Mouse (Mus musculus): Measurements from ENCODE around the gene Kcnf1. TPM values are rescaled to one million over a fixed set of nuclear protein-coding genes. Genes with fewer than 3 reads are reported as not detected.

Gene Kcnf1
- polyA plus RNA-seq, 1 experiment from 2014 or later, result 0.31 TPM

- Histone ChIP-seq H3K27ac (ENCODE audit: low read depth, low read length) (no peak overlapping the region), H3K9ac (ENCODE audit: low read length) (no peak overlapping the region), H3K4me1 (ENCODE audit: control insufficient read depth, insufficient read depth, low read length) (0 out of 2 replicates have a peak, but pooled peaks cover 3% of the 10 kb centered on the region), H3K27me3 (ENCODE audit: control insufficient read depth, insufficient read depth, low read length) (no peaks in the 10 kb centered on the region), H3K4me3 (ENCODE audit: low read depth, low read length) (no peak overlapping the region), H3K36me3 (ENCODE audit: control insufficient read depth, insufficient read depth, low read length) (no peaks in the 10 kb centered on the region), H3K9me3 (ENCODE audit: control insufficient read depth, low read length) (no peaks in the 10 kb centered on the region), H3K4me2 (no peak overlapping the region)
- DNase-seq (ENCODE audit: low spot score, missing footprints), result no peak
- 93% methylated on average over 5 of the region's 5 CpGs for WGBS
- ATAC-seq (ENCODE audit: low FRiP score), result no peak
Observed at GRCm38 (mm10) chr12:17198621-17199020, 21.9 kb upstream of the Kcnf1 start.

GRCm38 (mm10) chr12:17194140-17194539 is 17.5 kb upstream of the Kcnf1 start:
- no peaks in the 10 kb centered on the region for H3K4me1 ChIP-seq (ENCODE audit: control insufficient read depth, insufficient read depth, low read length)
- H3K27ac ChIP-seq (ENCODE audit: low read depth, low read length), result no peak overlapping the region
- H3K4me3 ChIP-seq (ENCODE audit: low read depth, low read length), result no peak overlapping the region
- WGBS, result 96% methylated on average over 6 of the region's 6 CpGs
- H3K27me3 ChIP-seq (ENCODE audit: control insufficient read depth, insufficient read depth, low read length), result no peaks in the 10 kb centered on the region
- no peaks in the 10 kb centered on the region for H3K9me3 ChIP-seq (ENCODE audit: control insufficient read depth, low read length)
- no peak overlapping the region for H3K4me2 ChIP-seq
- no peaks in the 10 kb centered on the region for H3K36me3 ChIP-seq (ENCODE audit: control insufficient read depth, insufficient read depth, low read length)
- DNase-seq (ENCODE audit: low spot score, missing footprints) (no peak), ATAC-seq (ENCODE audit: low FRiP score) (no peak)
- no peak overlapping the region for H3K9ac ChIP-seq (ENCODE audit: low read length)

- 82% methylated on average over 1 of the region's 1 CpGs for WGBS
- Histone ChIP-seq H3K27me3 (ENCODE audit: control insufficient read depth, insufficient read depth, low read length) (no peaks in the 10 kb centered on the region), H3K4me2 (no peak overlapping the region), H3K27ac (ENCODE audit: low read depth, low read length) (no peak overlapping the region), H3K9me3 (ENCODE audit: control insufficient read depth, low read length) (no peaks in the 10 kb centered on the region), H3K4me1 (ENCODE audit: control insufficient read depth, insufficient read depth, low read length) (no peaks in the 10 kb centered on the region), H3K36me3 (ENCODE audit: control insufficient read depth, insufficient read depth, low read length) (no peaks in the 10 kb centered on the region), H3K9ac (ENCODE audit: low read length) (no peak overlapping the region), H3K4me3 (ENCODE audit: low read depth, low read length) (no peak overlapping the region)
- ATAC-seq (ENCODE audit: low FRiP score) (no peak), DNase-seq (ENCODE audit: low spot score, missing footprints) (no peak)
Observed at GRCm38 (mm10) chr12:17193311-17193710, 16.6 kb upstream of the Kcnf1 start.

GRCm38 (mm10) chr12:17192887-17193286 is 16.2 kb upstream of the Kcnf1 start:
- H3K27ac ChIP-seq (ENCODE audit: low read depth, low read length), result no peak overlapping the region
- no peaks in the 10 kb centered on the region for H3K27me3 ChIP-seq (ENCODE audit: control insufficient read depth, insufficient read depth, low read length)
- H3K36me3 ChIP-seq (ENCODE audit: control insufficient read depth, insufficient read depth, low read length), result no peaks in the 10 kb centered on the region
- WGBS, result 91% methylated on average over 2 of the region's 2 CpGs
- no peaks in the 10 kb centered on the region for H3K9me3 ChIP-seq (ENCODE audit: control insufficient read depth, low read length)
- DNase-seq (ENCODE audit: low spot score, missing footprints) (no peak), ATAC-seq (ENCODE audit: low FRiP score) (no peak)
- H3K4me1 ChIP-seq (ENCODE audit: control insufficient read depth, insufficient read depth, low read length), result no peaks in the 10 kb centered on the region
- no peak overlapping the region for H3K9ac ChIP-seq (ENCODE audit: low read length)
- no peak overlapping the region for H3K4me3 ChIP-seq (ENCODE audit: low read depth, low read length)
- H3K4me2 ChIP-seq, result no peak overlapping the region

GRCm38 (mm10) chr12:17184303-17184775 is 7.7 kb upstream of the Kcnf1 start:
- H3K4me3 ChIP-seq (ENCODE audit: low read depth, low read length), result no peak overlapping the region
- DNase-seq (ENCODE audit: low spot score, missing footprints) (peak; percentile 90), ATAC-seq (ENCODE audit: low FRiP score) (peak; percentile 82)
- H3K4me2 ChIP-seq, result no peak overlapping the region
- H3K36me3 ChIP-seq (ENCODE audit: control insufficient read depth, insufficient read depth, low read length), result no peaks in the 10 kb centered on the region
- 32% methylated on average over 7 of the region's 7 CpGs for WGBS
- no peaks in the 10 kb centered on the region for H3K9me3 ChIP-seq (ENCODE audit: control insufficient read depth, low read length)
- no peak overlapping the region for H3K27ac ChIP-seq (ENCODE audit: low read depth, low read length)
- H3K27me3 ChIP-seq (ENCODE audit: control insufficient read depth, insufficient read depth, low read length), result no peaks in the 10 kb centered on the region
- peaks cover 6% of the 10 kb centered on the region; the same call in 1 of the 2 replicates for H3K4me1 ChIP-seq (ENCODE audit: control insufficient read depth, insufficient read depth, low read length)
- no peak overlapping the region for H3K9ac ChIP-seq (ENCODE audit: low read length)

GRCm38 (mm10) chr12:17183788-17184187 is 7.1 kb upstream of the Kcnf1 start:
- H3K27me3 ChIP-seq (ENCODE audit: control insufficient read depth, insufficient read depth, low read length), result no peaks in the 10 kb centered on the region
- H3K4me1 ChIP-seq (ENCODE audit: control insufficient read depth, insufficient read depth, low read length), result peaks cover 6% of the 10 kb centered on the region; the same call in 1 of the 2 replicates
- H3K9ac ChIP-seq (ENCODE audit: low read length), result no peak overlapping the region
- DNase-seq (ENCODE audit: low spot score, missing footprints) (no peak), ATAC-seq (ENCODE audit: low FRiP score) (0 out of 2 replicates have a peak, but pooled peaks have one; percentile 50)
- no peak overlapping the region for H3K4me3 ChIP-seq (ENCODE audit: low read depth, low read length)
- H3K9me3 ChIP-seq (ENCODE audit: control insufficient read depth, low read length), result no peaks in the 10 kb centered on the region
- WGBS, result 55% methylated on average over 10 of the region's 10 CpGs
- H3K36me3 ChIP-seq (ENCODE audit: control insufficient read depth, insufficient read depth, low read length), result no peaks in the 10 kb centered on the region
- H3K27ac ChIP-seq (ENCODE audit: low read depth, low read length), result no peak overlapping the region
- H3K4me2 ChIP-seq, result no peak overlapping the region

GRCm38 (mm10) chr12:17176041-17176756 is 489 bp downstream of the Kcnf1 start:
- Histone ChIP-seq H3K9ac (ENCODE audit: low read length) (peak overlapping the region; percentile 71), H3K27me3 (ENCODE audit: control insufficient read depth, insufficient read depth, low read length) (peaks cover 23% of the 10 kb centered on the region), H3K36me3 (ENCODE audit: control insufficient read depth, insufficient read depth, low read length) (no peaks in the 10 kb centered on the region), H3K27ac (ENCODE audit: low read depth, low read length) (no peak overlapping the region), H3K4me2 (peak overlapping the region; percentile 98), H3K4me3 (ENCODE audit: low read depth, low read length) (peak overlapping the region; percentile 50), H3K9me3 (ENCODE audit: control insufficient read depth, low read length) (no peaks in the 10 kb centered on the region), H3K4me1 (ENCODE audit: control insufficient read depth, insufficient read depth, low read length) (peaks cover 2% of the 10 kb centered on the region; the same call in 1 of the 2 replicates)
- ATAC-seq (ENCODE audit: low FRiP score), result peak; percentile 81
- DNase-seq (ENCODE audit: low spot score, missing footprints), result peak; percentile 97
- under 1% methylated on average over 53 of the region's 54 CpGs for WGBS

- no peaks in the 10 kb centered on the region for H3K36me3 ChIP-seq (ENCODE audit: control insufficient read depth, insufficient read depth, low read length)
- 24% methylated on average over 25 of the region's 25 CpGs for WGBS
- peak; percentile 91 for DNase-seq (ENCODE audit: low spot score, missing footprints)
- ATAC-seq (ENCODE audit: low FRiP score), result no peak
- H3K27me3 ChIP-seq (ENCODE audit: control insufficient read depth, insufficient read depth, low read length), result peaks cover 23% of the 10 kb centered on the region
- H3K9ac ChIP-seq (ENCODE audit: low read length), result peak overlapping the region; percentile 71
- H3K27ac ChIP-seq (ENCODE audit: low read depth, low read length), result no peak overlapping the region
- no peaks in the 10 kb centered on the region for H3K9me3 ChIP-seq (ENCODE audit: control insufficient read depth, low read length)
- peak overlapping the region; percentile 98 for H3K4me2 ChIP-seq
- H3K4me3 ChIP-seq (ENCODE audit: low read depth, low read length), result peak overlapping the region; percentile 50
- H3K4me1 ChIP-seq (ENCODE audit: control insufficient read depth, insufficient read depth, low read length), result peaks cover 2% of the 10 kb centered on the region; the same call in 1 of the 2 replicates
Observed at GRCm38 (mm10) chr12:17175531-17175951, 1.1 kb downstream of the Kcnf1 start.

GRCm38 (mm10) chr12:17175124-17175523 is 1.6 kb downstream of the Kcnf1 start:
- WGBS, result 77% methylated on average over 20 of the region's 20 CpGs
- H3K27me3 ChIP-seq (ENCODE audit: control insufficient read depth, insufficient read depth, low read length), result peaks cover 23% of the 10 kb centered on the region
- H3K4me1 ChIP-seq (ENCODE audit: control insufficient read depth, insufficient read depth, low read length), result peaks cover 2% of the 10 kb centered on the region; the same call in 1 of the 2 replicates
- peak; percentile 84 for DNase-seq (ENCODE audit: low spot score, missing footprints)
- no peak for ATAC-seq (ENCODE audit: low FRiP score)
- H3K4me3 ChIP-seq (ENCODE audit: low read depth, low read length), result peak overlapping the region; percentile 50; the same call in 1 of the 2 replicates
- no peak overlapping the region for H3K9ac ChIP-seq (ENCODE audit: low read length)
- no peak overlapping the region for H3K27ac ChIP-seq (ENCODE audit: low read depth, low read length)
- no peaks in the 10 kb centered on the region for H3K36me3 ChIP-seq (ENCODE audit: control insufficient read depth, insufficient read depth, low read length)
- no peaks in the 10 kb centered on the region for H3K9me3 ChIP-seq (ENCODE audit: control insufficient read depth, low read length)
- H3K4me2 ChIP-seq, result peak overlapping the region; percentile 98; the same call in 1 of the 2 replicates

Data from midbrain, embryonic 11.5 days (tissue).